Mouse (Mus musculus): ENCODE results near the gene Bglap3.

GRCm38 (mm10) chr3:88361612-88362313 is 10.8 kb downstream of the Bglap3 start:
- TF ChIP-seq MYOG (IDR thresholded peaks at IDR 0.05; ENCODE audit: control insufficient read depth, extremely low read depth, insufficient read length) (no peak), CEBPB (IDR thresholded peaks at IDR 0.05; ENCODE audit: low read depth) (no peak), FOSL1 (IDR thresholded peaks at IDR 0.05; ENCODE audit: insufficient read depth, low read length, poor library complexity, severe bottlenecking) (no peak), CTCF (IDR thresholded peaks at IDR 0.05; ENCODE audit: control insufficient read depth, insufficient read depth, insufficient read length) (no peak), USF1 (IDR thresholded peaks at IDR 0.05; ENCODE audit: low read depth) (no peak), MAX (IDR thresholded peaks at IDR 0.05) (no peak)

Measured in C2C12 (cell line).